Mouse (Mus musculus): ENCODE measurements around the gene Cdipt.

Cdipt gene

GRCm38 (mm10) chr7:126975950-126976866 lies 494 bp downstream of the Cdipt start, which contains the start of gene Cdiptos:
Gene Cdiptos (minus strand): TSS chr7:126976098.
- DNase-seq = peak; percentile 97

- DNase-seq = peak; percentile 35
Measured at GRCm38 (mm10) chr7:126976878-126977459, 1.3 kb downstream of the Cdipt start.

- no peak for DNase-seq
Measured at GRCm38 (mm10) chr7:126978841-126979240, 3.1 kb downstream of the Cdipt start.

DNA sequence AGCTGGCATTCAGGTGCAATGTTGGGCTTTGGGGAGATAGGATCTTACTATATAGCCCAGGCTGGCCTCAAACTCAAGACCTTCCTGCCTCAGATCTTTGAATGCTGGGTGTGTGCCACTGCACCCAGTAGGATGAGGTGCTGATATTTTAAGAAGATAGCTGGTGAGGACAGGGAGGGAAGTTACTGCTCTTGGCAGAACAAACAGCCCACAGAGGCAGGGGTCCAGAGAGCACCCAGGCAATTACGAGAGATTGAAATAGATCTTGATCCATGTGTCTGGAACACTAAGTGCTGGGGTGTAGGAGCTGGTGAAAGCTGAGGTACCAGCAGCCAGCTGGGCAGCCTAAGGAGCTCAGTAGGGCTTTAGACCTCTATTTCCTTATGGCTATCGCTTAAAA lies 5.9 kb downstream of the Cdipt start:
- no peak for DNase-seq

GRCm38 (mm10) chr7:126982054-126982453 lies 6.3 kb downstream of the Cdipt start:
- DNase-seq = no peak

GRCm38 (mm10) chr7:126983113-126983512 lies 7.4 kb downstream of the Cdipt start:
- DNase-seq = no peak

GRCm38 (mm10) chr7:126984667-126985444 lies 9.1 kb downstream of the Cdipt start:
- DNase-seq = no peak

DNA sequence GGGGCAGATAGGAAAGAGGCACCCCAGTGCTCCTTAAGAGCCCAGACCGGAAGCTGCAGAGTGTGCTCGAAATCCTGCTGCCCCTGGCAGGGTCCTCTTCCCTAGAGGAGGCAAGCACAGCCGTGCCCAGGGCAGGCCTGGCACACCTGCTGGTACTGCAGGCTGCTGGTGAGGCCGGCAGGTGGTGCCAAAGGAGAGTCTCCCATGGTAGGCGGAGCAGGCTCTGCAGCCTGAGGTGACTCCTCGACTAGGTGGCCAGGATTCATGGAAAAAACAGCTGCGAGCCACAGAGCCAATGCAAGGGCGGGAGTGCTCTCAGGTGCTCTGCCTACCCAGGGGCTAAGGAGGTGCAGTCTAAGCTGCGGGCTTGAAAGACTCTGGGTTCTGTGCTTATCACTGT lies 10.6 kb downstream of the Cdipt start:
- DNase-seq = peak; percentile 62

DNA sequence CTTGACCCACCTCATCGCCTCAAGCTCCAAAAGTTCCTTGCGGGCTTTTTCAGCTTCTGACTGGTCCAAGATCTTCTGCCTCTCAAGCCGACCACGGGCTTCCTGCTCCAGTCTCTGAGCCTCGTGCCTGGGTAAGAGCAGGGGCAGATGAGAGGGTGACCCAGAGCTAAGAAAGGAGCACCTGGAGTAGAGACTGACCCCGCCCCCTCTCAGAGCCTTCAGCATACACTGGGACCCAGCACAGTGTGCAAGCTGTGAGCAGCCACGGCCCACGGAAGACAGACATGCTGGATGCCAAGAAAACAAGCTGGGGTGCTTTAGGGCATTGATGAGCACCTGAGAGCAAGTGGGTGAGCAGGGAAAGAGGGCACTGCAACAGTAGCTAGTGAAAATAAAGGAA lies 13.1 kb downstream of the Cdipt start:
- no peak for DNase-seq

DNA sequence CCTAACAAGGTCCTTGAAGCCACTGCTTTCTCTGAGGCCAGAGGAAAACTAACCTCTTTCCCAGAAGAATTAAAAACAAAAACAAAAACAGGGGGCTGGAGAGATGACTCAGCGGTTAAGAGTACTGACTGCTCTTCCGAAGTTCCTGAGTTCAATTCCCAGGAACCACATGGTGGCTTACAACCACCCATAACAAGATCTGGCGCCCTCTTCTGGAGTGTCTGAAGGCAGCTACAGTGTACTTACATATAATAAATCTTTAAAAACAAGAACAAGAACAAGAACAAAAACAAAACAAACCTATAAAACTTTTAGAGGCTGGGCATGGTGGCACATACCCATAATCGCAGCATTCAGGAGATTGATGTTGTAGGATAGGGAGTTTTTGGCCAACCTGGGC lies 20.7 kb downstream of the Cdipt start:
- no peak for DNase-seq

DNA sequence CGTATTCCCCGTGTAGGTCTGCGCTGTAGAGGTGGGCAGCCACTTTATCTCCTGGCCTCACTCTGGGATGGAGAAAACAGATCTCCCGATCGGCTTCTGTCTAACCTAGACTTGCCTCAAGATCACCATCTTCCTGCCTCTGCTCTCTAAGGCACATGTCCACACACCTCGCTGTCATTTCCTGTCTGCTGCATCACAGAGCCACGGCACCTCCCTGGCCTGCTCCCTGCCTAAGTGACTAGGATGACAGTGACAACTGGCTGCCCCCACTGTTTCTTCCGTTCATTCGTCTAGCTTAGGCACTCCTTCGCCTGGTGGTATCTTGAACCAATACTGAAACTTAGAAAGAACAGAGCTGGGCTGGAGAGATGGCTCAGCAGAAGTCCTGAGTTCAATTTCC lies 23.9 kb downstream of the Cdipt start:
- no peak for DNase-seq

DNA sequence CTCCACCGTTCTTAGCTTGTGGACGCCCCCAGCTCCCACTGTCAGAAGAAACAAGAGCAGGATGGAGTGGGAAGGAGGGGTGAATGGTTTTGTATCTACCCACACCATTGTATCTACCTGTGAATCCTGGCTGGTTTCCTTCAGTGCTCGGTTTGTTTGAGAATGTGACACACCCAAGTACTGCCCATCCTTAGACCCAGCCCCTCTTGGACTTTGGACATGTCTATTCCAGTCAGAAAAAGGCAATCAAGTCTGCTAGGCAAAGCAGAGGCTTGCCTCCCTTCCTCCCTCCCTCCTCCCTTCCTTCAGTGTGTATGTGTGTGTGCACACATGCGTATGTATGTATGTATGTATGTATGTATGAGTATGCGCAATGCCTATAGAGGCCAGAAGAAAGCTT lies 27.9 kb downstream of the Cdipt start:
- DNase-seq = no peak

GRCm38 (mm10) chr7:127004122-127004875 lies 28.6 kb downstream of the Cdipt start:
- DNase-seq = no peak

GRCm38 (mm10) chr7:127007313-127008024 lies 31.8 kb downstream of the Cdipt start:
- no peak for DNase-seq

DNA sequence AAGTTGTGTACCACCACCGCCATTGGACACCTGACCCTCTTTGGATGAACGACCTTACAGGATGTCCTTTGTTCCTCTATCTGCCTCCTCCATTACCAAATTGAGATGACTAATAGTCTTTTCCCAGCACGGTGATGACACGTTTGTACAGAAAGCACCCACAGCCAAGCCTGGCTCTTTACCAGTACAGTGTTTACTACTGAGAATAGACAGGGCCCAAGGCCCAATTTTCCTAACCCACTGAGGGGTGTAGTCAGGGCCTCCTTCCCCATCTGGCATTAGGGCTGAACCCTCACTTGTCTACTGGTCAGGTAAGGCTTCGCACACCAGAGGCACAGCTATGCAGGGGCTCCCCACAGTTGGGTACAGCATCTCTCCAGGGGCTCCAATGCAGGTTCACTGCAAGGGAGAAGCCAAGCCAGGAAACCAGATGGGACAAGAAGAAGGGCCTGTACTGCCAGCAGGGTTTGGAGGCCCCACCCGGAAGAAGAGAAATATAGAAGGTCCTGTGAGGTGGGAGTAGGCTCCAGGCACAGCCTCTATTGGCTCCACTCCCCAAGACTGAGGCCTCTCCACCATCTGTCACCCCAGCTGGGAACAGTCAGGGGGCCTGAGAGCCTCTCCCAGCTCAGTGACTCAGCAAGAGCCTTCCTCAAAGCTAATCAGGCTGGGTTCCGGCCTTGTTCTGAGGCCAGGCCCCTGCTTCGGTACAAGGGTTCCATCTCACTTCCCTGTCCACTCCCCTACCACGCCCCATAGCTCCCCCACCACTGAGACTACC lies 32.7 kb downstream of the Cdipt start:
- peak; percentile 78 for DNase-seq

DNA sequence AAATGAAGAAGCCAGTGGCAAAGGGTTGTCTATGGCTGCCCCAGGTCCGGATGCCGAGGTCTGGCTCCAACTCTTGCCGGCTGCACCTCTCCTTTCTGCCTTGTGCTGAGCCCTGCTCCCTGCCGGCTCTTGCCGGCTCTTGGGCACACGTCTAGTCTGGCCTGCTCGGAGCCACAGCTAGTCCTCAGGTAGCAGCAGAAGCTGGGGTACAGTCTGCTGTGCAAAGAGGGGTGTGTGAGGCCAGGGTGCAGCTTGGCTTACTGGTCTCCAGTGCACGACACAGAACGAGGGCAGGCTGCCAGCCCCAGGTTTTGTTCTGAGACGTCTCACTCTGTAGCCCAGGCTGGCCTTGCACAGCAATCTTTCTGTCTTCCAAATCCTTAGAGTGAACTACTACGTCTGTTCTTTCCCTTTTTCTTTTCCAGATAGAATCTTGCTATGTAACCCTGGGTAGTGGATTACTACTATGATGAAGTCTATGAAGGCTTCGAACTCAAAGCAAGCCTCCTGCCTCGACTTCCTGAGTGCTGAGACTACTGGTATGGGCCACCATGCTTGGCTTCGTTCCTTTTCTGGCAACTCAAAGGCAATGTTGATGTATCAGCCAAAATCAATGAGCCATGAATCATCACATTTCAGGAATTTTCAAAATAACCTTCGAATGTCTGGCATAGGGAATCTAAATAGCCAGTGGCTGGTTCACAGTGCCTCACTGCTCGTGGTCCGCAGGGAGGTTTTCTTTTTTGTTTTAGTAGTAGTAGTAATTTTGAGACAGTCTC lies 33.8 kb downstream of the Cdipt start:
- no peak for DNase-seq

GRCm38 (mm10) chr7:127011051-127011450 lies 35.3 kb downstream of the Cdipt start:
- DNase-seq = no peak

DNA sequence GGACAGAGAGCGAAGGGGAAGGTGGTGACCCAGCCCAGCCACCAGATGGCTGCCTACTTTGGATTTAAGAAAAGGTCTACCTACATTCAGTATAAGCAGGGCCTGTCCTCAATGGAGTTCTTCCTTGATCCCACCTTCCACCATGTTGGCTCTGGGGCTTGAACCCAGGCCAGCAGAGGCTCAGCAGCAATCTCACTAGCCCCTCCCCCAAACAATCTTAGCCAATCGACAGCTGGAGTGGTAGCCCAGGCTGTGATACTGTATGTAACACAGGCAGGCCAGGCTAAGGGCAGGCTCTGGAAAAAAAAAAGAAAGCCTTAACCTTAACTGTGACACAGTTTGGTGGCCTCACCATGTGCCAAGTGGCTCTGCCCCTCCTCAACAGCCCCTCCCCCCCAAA lies 36.0 kb downstream of the Cdipt start:
- DNase-seq = no peak

DNA sequence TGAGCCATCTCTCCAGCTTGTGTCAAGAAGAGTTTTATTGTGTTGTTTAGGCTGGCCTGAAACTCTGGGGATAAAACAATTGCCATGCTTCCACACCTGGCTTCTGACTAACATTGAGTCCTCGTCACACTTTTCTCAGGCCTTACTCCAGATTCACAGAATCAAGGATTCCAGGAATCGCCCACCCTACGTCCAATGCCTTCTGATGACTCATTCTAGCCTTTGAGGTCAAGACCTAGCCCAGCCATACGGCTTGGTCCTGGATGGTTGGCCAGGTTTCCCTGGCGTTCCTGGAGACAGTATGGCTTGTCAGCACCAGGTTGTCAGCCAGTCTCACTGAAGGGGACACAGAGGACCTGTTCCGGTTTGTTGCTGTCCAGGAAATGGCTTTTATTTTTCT lies 36.7 kb downstream of the Cdipt start:
- no peak for DNase-seq

DNA sequence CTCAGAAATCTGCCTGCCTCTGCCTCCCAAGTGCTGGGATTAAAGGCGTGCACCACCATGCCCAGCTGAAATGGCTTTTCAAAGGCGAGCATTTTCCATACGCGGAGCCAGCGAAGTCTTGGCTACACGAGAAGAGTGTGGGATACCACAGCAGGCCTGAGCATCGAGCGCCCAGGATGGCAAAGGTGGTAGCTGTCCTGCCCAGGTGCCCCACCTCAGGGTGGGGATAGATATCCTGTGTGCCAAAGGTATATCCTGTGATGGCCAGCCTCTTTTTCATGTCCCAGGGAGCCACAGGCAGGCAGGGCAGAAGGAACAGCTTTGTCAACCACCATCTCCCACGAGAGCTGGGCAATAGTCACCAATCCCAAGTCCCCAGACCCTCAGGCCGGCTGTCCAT lies 37.1 kb downstream of the Cdipt start:
- no peak for DNase-seq
